Mouse (Mus musculus): ENCODE data around the gene Irf2bp1.

- TF ChIP-seq CTCF (IDR thresholded peaks at IDR 0.05; ENCODE audit: extremely low read depth, insufficient read depth, low read length) = no peak
- TF ChIP-seq POLR2A (IDR thresholded peaks at IDR 0.05; ENCODE audit: extremely low read depth, insufficient read depth, low read length) = no peak
Observed at GRCm38 (mm10) chr7:19001807-19002085, 2.1 kb upstream of the Irf2bp1 start.
